Mouse (Mus musculus) embryo, embryonic 10.5 days (tissue): ENCODE results near the gene Pnpla1.

ENCODE experiments used
- DNase-seq: peaks from one replicate; pipeline ENCODE4 v3.0.0-alpha.2; 2015; ENCODE audit warnings: low spot score

Gene Pnpla1

DNA sequence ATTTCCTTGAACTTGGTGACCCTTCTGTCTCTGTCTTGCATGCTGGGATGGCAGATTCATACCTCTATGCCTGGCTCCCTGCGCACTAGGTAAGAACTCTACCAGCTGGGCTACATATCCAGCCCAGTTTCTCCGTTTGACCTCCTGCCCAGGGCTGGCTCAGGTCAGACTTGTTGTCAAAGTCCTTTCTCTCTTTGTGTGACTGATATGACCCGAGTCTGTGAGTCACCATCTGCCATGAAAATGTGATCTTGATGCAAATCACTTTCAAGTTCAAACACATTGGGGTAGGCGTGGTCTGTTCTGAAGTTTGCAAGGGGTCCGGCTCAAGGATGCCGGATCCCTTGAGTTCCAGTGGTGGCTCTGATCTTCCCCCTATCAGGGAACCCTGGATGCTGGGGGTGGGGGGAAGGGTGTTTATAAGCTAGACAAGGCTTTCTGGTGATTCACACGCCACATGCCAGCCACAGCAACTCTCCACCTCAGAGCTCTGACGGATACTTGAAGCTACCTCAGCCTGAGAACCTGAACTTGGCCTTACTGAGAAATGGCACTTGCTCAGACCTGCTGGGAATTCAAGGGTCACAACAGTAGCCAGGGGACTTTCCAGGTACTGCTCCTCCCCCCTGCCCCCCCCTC lies 66.9 kb downstream of the Pnpla1 start:
- DNase-seq = no peak

- peak; percentile 95 for DNase-seq
Measured at GRCm38 (mm10) chr17:28926380-28926779, 68.2 kb downstream of the Pnpla1 start.

DNA sequence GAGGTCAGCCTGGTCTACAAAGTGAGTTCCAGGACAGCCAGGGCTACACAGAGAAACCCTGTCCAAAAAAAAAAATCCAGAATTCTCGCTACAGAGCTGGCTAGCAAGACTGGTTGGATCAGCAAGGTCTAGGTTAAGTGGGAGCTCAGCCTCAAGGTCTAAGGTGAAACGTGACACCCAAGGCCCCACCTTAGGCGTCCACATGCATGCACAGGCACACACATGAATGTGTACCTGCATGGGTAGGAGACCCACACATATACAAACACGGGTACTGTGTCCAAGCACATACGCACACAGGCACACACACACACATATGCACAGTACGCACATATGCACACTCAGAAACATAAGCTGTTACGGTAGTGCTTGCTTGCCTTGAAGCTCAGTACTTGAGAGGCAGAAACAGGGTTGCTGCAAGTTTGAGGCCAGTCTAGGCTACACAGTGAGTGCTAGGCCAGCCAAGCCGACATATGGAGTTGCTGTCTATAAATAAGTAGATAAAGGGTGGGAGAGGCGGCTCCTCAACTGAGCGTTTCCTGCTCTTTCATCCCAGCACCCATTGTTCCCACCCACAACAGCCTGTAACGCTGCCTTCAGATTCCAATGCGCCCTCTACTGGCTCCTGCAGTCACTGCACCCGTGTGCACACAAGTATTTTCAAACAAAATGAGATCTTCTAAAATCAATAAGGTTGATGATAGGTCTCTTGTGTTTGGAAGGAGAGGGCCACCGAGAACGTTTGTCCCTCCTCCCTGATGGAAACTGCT lies 68.8 kb downstream of the Pnpla1 start:
- peak; percentile 76 for DNase-seq

GRCm38 (mm10) chr17:28928004-28928403 lies 69.8 kb downstream of the Pnpla1 start:
- no peak for DNase-seq

DNA sequence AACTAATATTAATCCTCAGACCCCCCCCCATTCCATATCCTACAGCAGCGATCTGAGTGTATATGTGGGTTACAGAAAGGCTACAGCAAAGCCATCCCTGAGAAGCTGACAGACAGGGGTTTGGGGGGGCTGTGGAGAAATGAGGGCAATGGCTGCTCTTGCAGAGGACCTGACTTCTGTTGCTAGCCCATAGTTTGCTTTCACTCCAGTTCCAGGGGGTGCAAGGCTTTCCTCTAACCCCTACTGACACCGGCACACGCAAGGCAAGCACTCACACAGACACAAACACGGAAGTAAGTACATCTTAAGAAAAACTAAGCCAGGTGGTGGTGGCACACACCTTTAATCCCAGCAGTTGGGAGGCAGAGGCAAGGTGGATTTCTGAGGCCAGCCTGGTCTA lies 71.2 kb downstream of the Pnpla1 start:
- DNase-seq = no peak

DNA sequence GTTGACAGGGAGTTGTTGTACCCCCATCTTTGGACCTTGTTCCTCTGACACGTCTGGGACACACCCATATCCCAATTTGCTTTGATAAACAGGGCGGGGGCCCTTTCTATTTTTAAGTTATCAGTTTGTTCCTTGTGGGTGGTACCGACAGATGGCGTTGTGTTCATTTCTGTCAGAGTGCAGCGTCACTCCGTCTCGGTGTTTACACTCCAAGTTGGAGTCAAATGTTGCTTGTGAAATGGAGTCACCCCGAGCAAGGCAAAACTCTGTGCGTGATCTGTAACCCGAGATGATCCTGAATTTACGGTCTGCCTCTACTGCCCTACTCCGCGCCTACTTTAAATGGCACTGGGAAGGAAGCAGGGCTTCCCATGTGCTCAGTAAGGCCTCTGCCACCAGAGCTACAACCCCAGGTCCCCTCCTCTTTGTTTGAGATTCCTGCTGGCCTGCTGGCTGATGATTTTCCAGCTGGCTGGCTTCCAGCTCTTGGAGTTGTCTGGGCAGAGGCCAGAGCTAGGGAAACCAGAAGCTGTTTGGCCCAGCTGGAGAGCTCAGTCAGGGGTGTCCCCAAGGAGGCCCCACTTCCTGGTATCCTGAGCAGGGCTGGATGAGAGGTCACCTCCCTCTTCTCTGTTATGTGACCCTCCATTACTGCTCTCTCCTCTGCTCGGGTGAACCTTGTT lies 72.3 kb downstream of the Pnpla1 start:
- DNase-seq = peak; percentile 65

- no peak for DNase-seq
Measured at GRCm38 (mm10) chr17:28931436-28932211, 73.4 kb downstream of the Pnpla1 start.

DNA sequence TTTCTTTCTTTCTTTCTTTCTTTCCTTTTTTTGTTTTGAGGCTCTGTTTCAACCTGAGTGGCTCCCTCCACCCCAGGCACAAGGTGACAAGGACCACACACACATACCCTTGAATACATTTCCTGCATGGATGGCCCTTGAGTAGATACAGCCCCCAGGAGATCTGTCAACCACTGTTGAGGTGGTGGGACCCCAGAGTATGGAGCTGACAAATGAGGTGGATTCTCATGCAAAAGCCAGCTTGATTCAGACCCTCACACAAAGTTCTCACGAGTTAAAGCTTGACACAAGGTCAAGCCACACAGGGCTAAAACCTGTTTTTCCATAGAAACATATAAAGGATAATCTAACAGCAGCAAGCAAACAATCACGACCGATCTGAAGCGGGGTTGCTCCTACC lies 74.1 kb downstream of the Pnpla1 start:
- no peak for DNase-seq

GRCm38 (mm10) chr17:28934120-28934916 lies 76.1 kb downstream of the Pnpla1 start:
- DNase-seq = no peak

- DNase-seq = no peak
Measured at GRCm38 (mm10) chr17:28936133-28936532, 77.9 kb downstream of the Pnpla1 start.

GRCm38 (mm10) chr17:28936622-28937345 lies 78.6 kb downstream of the Pnpla1 start:
- DNase-seq = no peak
